Mouse (Mus musculus): ENCODE results near the gene P2rx1. TPM values are rescaled to one million over a fixed set of nuclear protein-coding genes. Genes with fewer than 3 reads are reported as not detected.
A peak's percentile ranks its signal among the peaks of the same experiment; 100 is the strongest.

P2rx1 gene
- polyA plus RNA-seq (2015; fragmentation: Nextera tagmentation; extraction: Ambion mirVana) = 2.1 and 2.3 TPM in 2 replicates

GRCm38 (mm10) chr11:72998771-72999170, at the start of gene P2rx1:
TSS of gene P2rx1 (plus strand) at chr11:72999103.
- H3K27ac ChIP-seq (replicated peaks) = no peak within 1 kb of the TSS
- no peak for ATAC-seq (ENCODE audit: extremely low read depth, insufficient number of reproducible peaks, low FRiP score, low TSS enrichment)
- no peak within 1 kb of the TSS for H3K4me2 ChIP-seq

GRCm38 (mm10) chr11:72951137-72952000, 47.5 kb upstream of the P2rx1 start:
- Histone ChIP-seq H3K36me3 (no peaks in the 10 kb centered on the region), H3K9me3 (peaks cover 6% of the 10 kb centered on the region; the same call in 1 of the 2 replicates), H3K27ac (replicated peaks) (peak overlapping the region; percentile 76), H3K4me2 (no peak overlapping the region), H3K4me1 (peaks cover 56% of the 10 kb centered on the region), H3K4me3 (no peak overlapping the region), H3K9ac (no peak overlapping the region), H3K27me3 (replicated peaks) (peaks cover 11% of the 10 kb centered on the region)
- ATAC-seq (ENCODE audit: extremely low read depth, insufficient number of reproducible peaks, low FRiP score, low TSS enrichment) = no peak
- 50% methylated on average over 22 of the region's 22 CpGs for WGBS

More at GRCm38 (mm10) chr11:72998771-72999170, at the start of gene P2rx1:
- no peaks in the 10 kb centered on the region for H3K36me3 ChIP-seq
- H3K27me3 ChIP-seq (replicated peaks) = peaks cover 16% of the 10 kb centered on the region; the same call in 1 of the 2 replicates
- H3K4me3 ChIP-seq = no peak within 1 kb of the TSS
- H3K9ac ChIP-seq = 0 out of 2 replicates have a peak within 1 kb of the TSS, but pooled peaks have one; percentile 30
- WGBS = 28% methylated on average over 8 of the region's 8 CpGs
- H3K9me3 ChIP-seq = no peaks in the 10 kb centered on the region
- H3K4me1 ChIP-seq = peaks cover 25% of the 10 kb centered on the region

- peaks cover 49% of the 10 kb centered on the region for H3K4me1 ChIP-seq
- H3K27ac ChIP-seq (replicated peaks) = peak overlapping the region; percentile 76
- H3K4me2 ChIP-seq = no peak overlapping the region
- ATAC-seq (ENCODE audit: extremely low read depth, insufficient number of reproducible peaks, low FRiP score, low TSS enrichment) = no peak
- no peaks in the 10 kb centered on the region for H3K36me3 ChIP-seq
- H3K9ac ChIP-seq = no peak overlapping the region
- WGBS = 49% methylated on average over 3 of the region's 3 CpGs
- H3K9me3 ChIP-seq = peaks cover 6% of the 10 kb centered on the region; the same call in 1 of the 2 replicates
- no peak overlapping the region for H3K4me3 ChIP-seq
- H3K27me3 ChIP-seq (replicated peaks) = peaks cover 11% of the 10 kb centered on the region
Measured at GRCm38 (mm10) chr11:72952226-72952625, 46.7 kb upstream of the P2rx1 start.

GRCm38 (mm10) chr11:72952697-72953096, 46.2 kb upstream of the P2rx1 start:
- H3K36me3 ChIP-seq = no peaks in the 10 kb centered on the region
- no peak overlapping the region for H3K4me3 ChIP-seq
- ATAC-seq (ENCODE audit: extremely low read depth, insufficient number of reproducible peaks, low FRiP score, low TSS enrichment) = no peak
- peaks cover 6% of the 10 kb centered on the region; the same call in 1 of the 2 replicates for H3K9me3 ChIP-seq
- peak overlapping the region; percentile 37; the same call in 1 of the 2 replicates for H3K9ac ChIP-seq
- H3K27ac ChIP-seq (replicated peaks) = peak overlapping the region; percentile 76
- H3K4me1 ChIP-seq = peaks cover 49% of the 10 kb centered on the region
- peaks cover 9% of the 10 kb centered on the region for H3K27me3 ChIP-seq (replicated peaks)
- no peak overlapping the region for H3K4me2 ChIP-seq
- 77% methylated on average over 6 of the region's 6 CpGs for WGBS

GRCm38 (mm10) chr11:72953116-72953439, 45.8 kb upstream of the P2rx1 start:
- 76% methylated on average over 1 of the region's 1 CpGs for WGBS
- H3K9ac ChIP-seq = peak overlapping the region; percentile 37; the same call in 1 of the 2 replicates
- no peak overlapping the region for H3K4me2 ChIP-seq

GRCm38 (mm10) chr11:72953440-72954151, 45.3 kb upstream of the P2rx1 start:
- Histone ChIP-seq H3K9me3 (peaks cover 6% of the 10 kb centered on the region; the same call in 1 of the 2 replicates), H3K36me3 (no peaks in the 10 kb centered on the region), H3K9ac (no peak overlapping the region), H3K4me1 (peaks cover 49% of the 10 kb centered on the region), H3K4me3 (no peak overlapping the region), H3K27me3 (replicated peaks) (no peaks in the 10 kb centered on the region; the same call in 1 of the 2 replicates), H3K27ac (replicated peaks) (peak overlapping the region; percentile 76), H3K4me2 (no peak overlapping the region)
- 66% methylated on average over 4 of the region's 4 CpGs for WGBS
- ATAC-seq (ENCODE audit: extremely low read depth, insufficient number of reproducible peaks, low FRiP score, low TSS enrichment) = 0 out of 2 replicates have a peak, but pooled peaks have one; percentile 29

More at GRCm38 (mm10) chr11:72953116-72953439, 45.8 kb upstream of the P2rx1 start:
- Histone ChIP-seq H3K4me3 (no peak overlapping the region), H3K4me1 (peaks cover 49% of the 10 kb centered on the region), H3K27ac (replicated peaks) (peak overlapping the region; percentile 76), H3K27me3 (replicated peaks) (peaks cover 5% of the 10 kb centered on the region), H3K9me3 (peaks cover 6% of the 10 kb centered on the region; the same call in 1 of the 2 replicates), H3K36me3 (no peaks in the 10 kb centered on the region)
- no peak for ATAC-seq (ENCODE audit: extremely low read depth, insufficient number of reproducible peaks, low FRiP score, low TSS enrichment)

- Histone ChIP-seq H3K9me3 (peaks cover 6% of the 10 kb centered on the region; the same call in 1 of the 2 replicates), H3K27me3 (replicated peaks) (peaks cover 4% of the 10 kb centered on the region), H3K9ac (no peak overlapping the region), H3K27ac (replicated peaks) (no peak overlapping the region), H3K36me3 (no peaks in the 10 kb centered on the region), H3K4me2 (no peak overlapping the region), H3K4me1 (peaks cover 49% of the 10 kb centered on the region), H3K4me3 (no peak overlapping the region)
- no peak for ATAC-seq (ENCODE audit: extremely low read depth, insufficient number of reproducible peaks, low FRiP score, low TSS enrichment)
- WGBS = 84% methylated on average over 4 of the region's 4 CpGs
Measured at GRCm38 (mm10) chr11:72954216-72954615, 44.7 kb upstream of the P2rx1 start.

- no peak overlapping the region for H3K4me2 ChIP-seq
- no peak for ATAC-seq (ENCODE audit: extremely low read depth, insufficient number of reproducible peaks, low FRiP score, low TSS enrichment)
Measured at GRCm38 (mm10) chr11:72955339-72955974, 43.4 kb upstream of the P2rx1 start.

GRCm38 (mm10) chr11:72957318-72957717, 41.6 kb upstream of the P2rx1 start:
- H3K27me3 ChIP-seq (replicated peaks) = peaks cover 36% of the 10 kb centered on the region
- no peak for ATAC-seq (ENCODE audit: extremely low read depth, insufficient number of reproducible peaks, low FRiP score, low TSS enrichment)
- no peak overlapping the region for H3K9ac ChIP-seq
- H3K36me3 ChIP-seq = no peaks in the 10 kb centered on the region
- 45% methylated on average over 2 of the region's 2 CpGs for WGBS
- H3K4me1 ChIP-seq = peaks cover 54% of the 10 kb centered on the region
- H3K4me2 ChIP-seq = no peak overlapping the region
- no peak overlapping the region for H3K27ac ChIP-seq (replicated peaks)
- H3K4me3 ChIP-seq = no peak overlapping the region
- no peaks in the 10 kb centered on the region for H3K9me3 ChIP-seq

More at GRCm38 (mm10) chr11:72955339-72955974, 43.4 kb upstream of the P2rx1 start:
- peaks cover 54% of the 10 kb centered on the region for H3K4me1 ChIP-seq
- no peaks in the 10 kb centered on the region for H3K36me3 ChIP-seq
- WGBS = 33% methylated on average over 5 of the region's 5 CpGs
- peak overlapping the region; percentile 8; the same call in 1 of the 2 replicates for H3K27ac ChIP-seq (replicated peaks)
- no peak overlapping the region for H3K9ac ChIP-seq
- no peaks in the 10 kb centered on the region for H3K9me3 ChIP-seq
- no peak overlapping the region for H3K4me3 ChIP-seq
- H3K27me3 ChIP-seq (replicated peaks) = peaks cover 17% of the 10 kb centered on the region

GRCm38 (mm10) chr11:72959924-72960679, 38.8 kb upstream of the P2rx1 start:
- no peak overlapping the region for H3K27ac ChIP-seq (replicated peaks)
- H3K9me3 ChIP-seq = no peaks in the 10 kb centered on the region
- no peaks in the 10 kb centered on the region for H3K36me3 ChIP-seq
- peak overlapping the region; percentile 72 for H3K4me2 ChIP-seq
- ATAC-seq (ENCODE audit: extremely low read depth, insufficient number of reproducible peaks, low FRiP score, low TSS enrichment) = no peak
- peaks cover 54% of the 10 kb centered on the region for H3K4me1 ChIP-seq
- no peak overlapping the region for H3K9ac ChIP-seq
- peaks cover 43% of the 10 kb centered on the region for H3K27me3 ChIP-seq (replicated peaks)
- WGBS = 14% methylated on average over 15 of the region's 15 CpGs
- H3K4me3 ChIP-seq = peak overlapping the region; percentile 53

Measured in heart, embryonic 13.5 days (tissue).